8 mouse cellular contexts compared by ENCODE assay signal in genomic region chr8:3392293-3392692, GRCm38 (mm10). TPM values are rescaled to one million over a fixed set of nuclear protein-coding genes. Genes with fewer than 3 reads are reported as not detected.
A peak's percentile ranks its signal among the peaks of the same experiment; 100 is the strongest.
DNase-seq lines count a peak whose midpoint lies in the region; ATAC-seq and TF ChIP-seq lines count a peak whose summit lies in the region.

No protein-coding gene starts in this region.

- H3K4me2 ChIP-seq in embryonic facial prominence, embryonic 15.5 days (replicated peaks), result peak overlapping the region; percentile 71
- H3K4me2 ChIP-seq in neural tube, embryonic 13.5 days, result peak overlapping the region; percentile 77

- 43% methylated on average over 4 of the region's 4 CpGs for WGBS in embryonic facial prominence, embryonic 15.5 days
- 59% methylated on average over 4 of the region's 4 CpGs for WGBS in limb, embryonic 10.5 days
- 55% methylated on average over 4 of the region's 4 CpGs for WGBS in neural tube, embryonic 13.5 days

- intact Hi-C loops in left cerebral cortex, adult 2 months (cut with DNase I), result no loop called here
- intact Hi-C loops in left cerebral cortex, postnatal 4 days (cut with DNase I), result no loop called here
- intact Hi-C loops in gastrocnemius, postnatal 14 days (cut with DNase I; ENCODE audit: low total_unique reads), result no loop called here

- TF ChIP-seq CTCF in left cerebral cortex, adult 2 months (IDR thresholded peaks at IDR 0.05), result no peak

- peaks cover 26% of the 10 kb centered on the region for H3K4me1 ChIP-seq in embryonic facial prominence, embryonic 15.5 days
- peaks cover 21% of the 10 kb centered on the region for H3K4me1 ChIP-seq in limb, embryonic 10.5 days
- peaks cover 43% of the 10 kb centered on the region for H3K4me1 ChIP-seq in neural tube, embryonic 13.5 days (replicated peaks)

- no peak overlapping the region for H3K27ac ChIP-seq in left cerebral cortex, adult 2 months
- H3K27ac ChIP-seq in embryonic facial prominence, embryonic 15.5 days (replicated peaks), result no peak overlapping the region; the same call in 1 of the 2 replicates
- peak overlapping the region; percentile 76; the same call in 1 of the 2 replicates for H3K27ac ChIP-seq in limb, embryonic 10.5 days
- no peak overlapping the region for H3K27ac ChIP-seq in neural tube, embryonic 13.5 days (replicated peaks)

- H3K9ac ChIP-seq in embryonic facial prominence, embryonic 15.5 days, result peak overlapping the region; percentile 66; the same call in 1 of the 2 replicates
- peak overlapping the region; percentile 84 for H3K9ac ChIP-seq in neural tube, embryonic 13.5 days

- H3K27me3 ChIP-seq in embryonic facial prominence, embryonic 15.5 days, result no peaks in the 10 kb centered on the region
- H3K27me3 ChIP-seq in limb, embryonic 10.5 days (ENCODE audit: low read depth, poor library complexity, severe bottlenecking), result no peaks in the 10 kb centered on the region
- H3K27me3 ChIP-seq in neural tube, embryonic 13.5 days, result no peaks in the 10 kb centered on the region

- no peak for DNase-seq in left cerebral cortex, adult 2 months (ENCODE audit: extremely low spot score in 1 of 2, low spot score in 2 of 2)
- no peak for DNase-seq in left cerebral cortex, postnatal 4 days
- DNase-seq in limb, embryonic 10.5 days (ENCODE audit: low spot score), result no peak
- no peak for DNase-seq in adrenal gland, adult 8-10 months
- no peak for DNase-seq in gastrocnemius, postnatal 14 days
- no peak for DNase-seq in right cerebral cortex, postnatal 14 days

- H3K4me3 ChIP-seq in left cerebral cortex, adult 2 months, result peak overlapping the region; percentile 82
- H3K4me3 ChIP-seq in embryonic facial prominence, embryonic 15.5 days (replicated peaks), result peak overlapping the region; percentile 85
- peak overlapping the region; percentile 70 for H3K4me3 ChIP-seq in limb, embryonic 10.5 days
- H3K4me3 ChIP-seq in neural tube, embryonic 13.5 days, result peak overlapping the region; percentile 69

- no peaks in the 10 kb centered on the region for H3K36me3 ChIP-seq in embryonic facial prominence, embryonic 15.5 days
- 0 out of 2 replicates have a peak, but pooled peaks cover 3% of the 10 kb centered on the region for H3K36me3 ChIP-seq in limb, embryonic 10.5 days
- peaks cover 5% of the 10 kb centered on the region; the same call in 1 of the 2 replicates for H3K36me3 ChIP-seq in neural tube, embryonic 13.5 days

- no peak for ATAC-seq in embryonic facial prominence, embryonic 15.5 days (ENCODE audit: insufficient number of reproducible peaks, low FRiP score, low TSS enrichment, low read depth)
- ATAC-seq in neural tube, embryonic 13.5 days (ENCODE audit: low read depth), result no peak

- H3K9me3 ChIP-seq in embryonic facial prominence, embryonic 15.5 days (replicated peaks), result no peaks in the 10 kb centered on the region
- H3K9me3 ChIP-seq in limb, embryonic 10.5 days (replicated peaks), result no peaks in the 10 kb centered on the region
- no peaks in the 10 kb centered on the region for H3K9me3 ChIP-seq in neural tube, embryonic 13.5 days

RNA-seq across cellular contexts. Expression of gene Arhgef18, which starts 0.5 kb away (rescaled TPM):
- total RNA-seq in left cerebral cortex, adult 2 months (2021), result 10 to 100 TPM; 47.8 to 49.3 TPM
- 10 to 100 TPM; 37.1 to 38.9 TPM for total RNA-seq in left cerebral cortex, postnatal 4 days (2021)
- 9.3 and 10.3 TPM in 2 replicates for polyA plus RNA-seq in embryonic facial prominence, embryonic 15.5 days (2015; fragmentation: Nextera tagmentation; extraction: Ambion mirVana)
- 8.0 and 9.5 TPM in 2 replicates for polyA plus RNA-seq in limb, embryonic 10.5 days (2016; fragmentation: Nextera tagmentation; extraction: Ambion mirVana)
- polyA plus RNA-seq in neural tube, embryonic 13.5 days (2015; fragmentation: Nextera tagmentation; extraction: Ambion mirVana), result 9.2 and 11.0 TPM in 2 replicates
- total RNA-seq in adrenal gland, adult 8-10 months (2022), result 10 to 100 TPM; 44.6 to 48.1 (median 47.0) TPM
- total RNA-seq in gastrocnemius, postnatal 14 days (2021), result 1 to 10 TPM; 9.4 to 9.6 TPM

RNA-seq across cellular contexts. Expression of gene A430078G23Rik, which starts 39.1 kb away (rescaled TPM):
- total RNA-seq in left cerebral cortex, adult 2 months (2021), result under 1 TPM in 1 of 2 experiments, not detected in 1; 0.23 TPM
- under 1 TPM in 1 of 2 experiments, not detected in 1; 0.30 TPM for total RNA-seq in left cerebral cortex, postnatal 4 days (2021)
- 0.17 TPM in 1 of 2 replicates, not detected in the other for polyA plus RNA-seq in embryonic facial prominence, embryonic 15.5 days (2015; fragmentation: Nextera tagmentation; extraction: Ambion mirVana)
- not detected in 2 replicates for polyA plus RNA-seq in limb, embryonic 10.5 days (2016; fragmentation: Nextera tagmentation; extraction: Ambion mirVana)
- not detected in 2 replicates for polyA plus RNA-seq in neural tube, embryonic 13.5 days (2015; fragmentation: Nextera tagmentation; extraction: Ambion mirVana)
- total RNA-seq in adrenal gland, adult 8-10 months (2022), result under 1 TPM; 0.23 to 0.83 (median 0.28) TPM
- total RNA-seq in gastrocnemius, postnatal 14 days (2021), result under 1 TPM; 0.06 to 0.11 TPM
